Mouse (Mus musculus): ENCODE measurements at regions not wholly inside any gene's neighbourhood (a gene's known extent, or its start where the extent isn't known, plus 50 kb on each side); places are given as distances from the start of the nearest gene placed in this dataset.

- no peak for ATAC-seq (replicated peaks; ENCODE audit: insufficient number of reproducible peaks, low FRiP score, low TSS enrichment, poor library complexity, severe bottlenecking)
Measured at GRCm38 (mm10) chrX:166728622-166728928, 143.1 kb upstream of the Egfl6 start.

- ATAC-seq (replicated peaks; ENCODE audit: insufficient number of reproducible peaks, low FRiP score, low TSS enrichment, poor library complexity, severe bottlenecking), result no peak
Measured at GRCm38 (mm10) chrX:166727823-166728621, 142.5 kb upstream of the Egfl6 start.

GRCm38 (mm10) chrX:166725761-166726503 is 140.4 kb upstream of the Egfl6 start:
- no peak for ATAC-seq (replicated peaks; ENCODE audit: insufficient number of reproducible peaks, low FRiP score, low TSS enrichment, poor library complexity, severe bottlenecking)

GRCm38 (mm10) chrX:166718075-166718474 is 132.6 kb upstream of the Egfl6 start:
- peak; percentile 88 for ATAC-seq (replicated peaks; ENCODE audit: insufficient number of reproducible peaks, low FRiP score, low TSS enrichment, poor library complexity, severe bottlenecking)

GRCm38 (mm10) chrX:166709306-166709705 is 123.8 kb upstream of the Egfl6 start:
- peak; percentile 47; the same call in 1 of the 2 replicates for ATAC-seq (replicated peaks; ENCODE audit: insufficient number of reproducible peaks, low FRiP score, low TSS enrichment, poor library complexity, severe bottlenecking)

GRCm38 (mm10) chrX:166708106-166708505 is 122.6 kb upstream of the Egfl6 start:
- ATAC-seq (replicated peaks; ENCODE audit: insufficient number of reproducible peaks, low FRiP score, low TSS enrichment, poor library complexity, severe bottlenecking), result peak; percentile 82

GRCm38 (mm10) chrX:166707029-166707428 is 121.5 kb upstream of the Egfl6 start:
- ATAC-seq (replicated peaks; ENCODE audit: insufficient number of reproducible peaks, low FRiP score, low TSS enrichment, poor library complexity, severe bottlenecking), result no peak

GRCm38 (mm10) chrX:166704311-166704710 is 118.8 kb upstream of the Egfl6 start:
- ATAC-seq (replicated peaks; ENCODE audit: insufficient number of reproducible peaks, low FRiP score, low TSS enrichment, poor library complexity, severe bottlenecking), result no peak

GRCm38 (mm10) chrX:166694219-166694618 is 108.7 kb upstream of the Egfl6 start:
- ATAC-seq (replicated peaks; ENCODE audit: insufficient number of reproducible peaks, low FRiP score, low TSS enrichment, poor library complexity, severe bottlenecking), result no peak

GRCm38 (mm10) chrX:166688779-166689178 is 103.3 kb upstream of the Egfl6 start:
- no peak for ATAC-seq (replicated peaks; ENCODE audit: insufficient number of reproducible peaks, low FRiP score, low TSS enrichment, poor library complexity, severe bottlenecking)

- ATAC-seq (replicated peaks; ENCODE audit: insufficient number of reproducible peaks, low FRiP score, low TSS enrichment, poor library complexity, severe bottlenecking), result no peak
Measured at GRCm38 (mm10) chrX:166673404-166673803, 87.9 kb upstream of the Egfl6 start.

GRCm38 (mm10) chrX:166672617-166673016 is 87.1 kb upstream of the Egfl6 start:
- ATAC-seq (replicated peaks; ENCODE audit: insufficient number of reproducible peaks, low FRiP score, low TSS enrichment, poor library complexity, severe bottlenecking), result no peak

- no peak for ATAC-seq (replicated peaks; ENCODE audit: insufficient number of reproducible peaks, low FRiP score, low TSS enrichment, poor library complexity, severe bottlenecking)
Measured at GRCm38 (mm10) chrX:166671853-166672252, 86.3 kb upstream of the Egfl6 start.

GRCm38 (mm10) chrX:166666304-166666703 is 80.8 kb upstream of the Egfl6 start:
- no peak for ATAC-seq (replicated peaks; ENCODE audit: insufficient number of reproducible peaks, low FRiP score, low TSS enrichment, poor library complexity, severe bottlenecking)

GRCm38 (mm10) chrX:166661808-166662207 is 76.3 kb upstream of the Egfl6 start:
- ATAC-seq (replicated peaks; ENCODE audit: insufficient number of reproducible peaks, low FRiP score, low TSS enrichment, poor library complexity, severe bottlenecking), result peak; percentile 28; the same call in 1 of the 2 replicates

GRCm38 (mm10) chrX:166661043-166661718 is 75.7 kb upstream of the Egfl6 start:
- 0 out of 2 replicates have a peak, but pooled peaks have one; percentile 24 for ATAC-seq (replicated peaks; ENCODE audit: insufficient number of reproducible peaks, low FRiP score, low TSS enrichment, poor library complexity, severe bottlenecking)

- ATAC-seq (replicated peaks; ENCODE audit: insufficient number of reproducible peaks, low FRiP score, low TSS enrichment, poor library complexity, severe bottlenecking), result 0 out of 2 replicates have a peak, but pooled peaks have one; percentile 23
Measured at GRCm38 (mm10) chrX:166660715-166661042, 75.2 kb upstream of the Egfl6 start.

- no peak for ATAC-seq (replicated peaks; ENCODE audit: insufficient number of reproducible peaks, low FRiP score, low TSS enrichment, poor library complexity, severe bottlenecking)
Measured at GRCm38 (mm10) chrX:166652400-166652799, 66.9 kb upstream of the Egfl6 start.

- no peak for ATAC-seq (replicated peaks; ENCODE audit: insufficient number of reproducible peaks, low FRiP score, low TSS enrichment, poor library complexity, severe bottlenecking)
Measured at GRCm38 (mm10) chrX:166645713-166646112, 60.2 kb upstream of the Egfl6 start.

GRCm38 (mm10) chrX:166641256-166641655 is 55.7 kb upstream of the Egfl6 start:
- no peak for ATAC-seq (replicated peaks; ENCODE audit: insufficient number of reproducible peaks, low FRiP score, low TSS enrichment, poor library complexity, severe bottlenecking)
